Comparison of ENCODE assay signal across 8 mouse cellular contexts in the genomic region with DNA sequence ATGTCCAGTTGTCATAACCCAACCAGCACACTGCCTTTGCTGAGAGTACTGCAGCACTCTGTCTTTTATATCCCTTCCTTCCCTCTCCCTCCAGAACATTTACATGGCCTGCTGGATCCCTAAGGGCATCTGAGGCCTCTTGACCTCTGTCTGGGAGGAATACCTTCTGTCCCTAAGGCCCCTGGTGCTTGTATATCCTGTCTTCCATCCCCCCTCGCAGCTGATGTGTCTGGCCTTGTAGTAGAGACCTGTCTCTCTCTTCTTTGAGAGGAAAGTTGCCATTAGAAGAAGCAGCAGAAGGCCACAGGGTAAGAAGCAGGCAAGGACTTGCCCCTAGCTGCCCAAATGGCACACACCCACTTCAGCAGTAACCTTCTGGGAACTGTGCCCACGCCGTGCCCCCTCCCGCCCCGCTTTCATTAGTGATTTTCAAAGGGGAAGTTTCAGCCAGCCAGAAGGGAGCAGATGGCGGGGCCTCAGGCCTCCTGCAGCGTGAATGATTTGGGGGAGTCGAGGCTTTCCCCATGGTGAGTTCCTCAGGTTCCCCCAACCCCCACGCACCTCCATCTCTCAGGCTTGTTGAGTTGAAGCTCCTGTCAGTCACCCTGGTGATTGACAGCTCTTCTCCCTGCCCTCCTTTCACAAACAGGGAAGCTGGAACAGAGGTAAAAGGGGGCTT. TPM values are rescaled to one million over a fixed set of nuclear protein-coding genes. Genes with fewer than 3 reads are reported as not detected.
DNase-seq lines count a peak whose midpoint lies in the region; ATAC-seq lines count a peak whose summit lies in the region.

No protein-coding gene starts in this region.

- DNase-seq in kidney, postnatal 4 days = peak; percentile 40 to 49
- no peak for DNase-seq in kidney, postnatal 14 days
- DNase-seq in R1 (ENCODE audit: low read depth, low spot score) = peak; percentile 51
- DNase-seq in hindbrain, embryonic 11.5 days (ENCODE audit: low spot score) = peak; percentile 64
- DNase-seq in right cerebral cortex, adult 18-20 months = peak; percentile 55
- DNase-seq in gastrocnemius, adult 18-20 months (ENCODE audit: low spot score) = no peak

- 3% methylated on average over 9 of the region's 9 CpGs for WGBS in embryonic facial prominence, embryonic 12.5 days
- WGBS in hindbrain, embryonic 11.5 days = 3% methylated on average over 9 of the region's 9 CpGs
- WGBS in lung, embryonic 16.5 days = 25% methylated on average over 9 of the region's 9 CpGs

- peak overlapping the region; percentile 99 for H3K27ac ChIP-seq in embryonic facial prominence, embryonic 12.5 days
- H3K27ac ChIP-seq in hindbrain, embryonic 11.5 days (ENCODE audit: low read depth, low read length) = peak overlapping the region; percentile 88
- peak overlapping the region; percentile 60 for H3K27ac ChIP-seq in lung, embryonic 16.5 days (ENCODE audit: low read length)

- peak overlapping the region; percentile 42 for H3K4me2 ChIP-seq in embryonic facial prominence, embryonic 12.5 days (replicated peaks)
- H3K4me2 ChIP-seq in hindbrain, embryonic 11.5 days (replicated peaks; ENCODE audit: low read depth, low read length) = peak overlapping the region; percentile 12
- H3K4me2 ChIP-seq in lung, embryonic 16.5 days (ENCODE audit: low read depth, low read length) = 0 out of 2 replicates have a peak overlapping the region, but pooled peaks have one; percentile 16

- H3K27me3 ChIP-seq in embryonic facial prominence, embryonic 12.5 days = no peaks in the 10 kb centered on the region
- no peaks in the 10 kb centered on the region for H3K27me3 ChIP-seq in hindbrain, embryonic 11.5 days (ENCODE audit: control insufficient read depth, insufficient read depth, low read length)
- no peaks in the 10 kb centered on the region for H3K27me3 ChIP-seq in lung, embryonic 16.5 days (ENCODE audit: control insufficient read depth, insufficient read depth, low read depth, low read length)

- H3K4me1 ChIP-seq in embryonic facial prominence, embryonic 12.5 days = peaks cover 28% of the 10 kb centered on the region
- H3K4me1 ChIP-seq in hindbrain, embryonic 11.5 days (replicated peaks; ENCODE audit: control insufficient read depth, insufficient read depth, low read length) = peaks cover 13% of the 10 kb centered on the region; the same call in 1 of the 2 replicates
- H3K4me1 ChIP-seq in lung, embryonic 16.5 days (replicated peaks; ENCODE audit: control insufficient read depth, insufficient read depth, low read length) = peaks cover 13% of the 10 kb centered on the region

- no peaks in the 10 kb centered on the region for H3K9me3 ChIP-seq in embryonic facial prominence, embryonic 12.5 days
- H3K9me3 ChIP-seq in hindbrain, embryonic 11.5 days (ENCODE audit: control insufficient read depth, low read length) = no peaks in the 10 kb centered on the region
- H3K9me3 ChIP-seq in lung, embryonic 16.5 days (ENCODE audit: control insufficient read depth, low read length) = no peaks in the 10 kb centered on the region

- peak overlapping the region; percentile 33; the same call in 1 of the 2 replicates for H3K9ac ChIP-seq in embryonic facial prominence, embryonic 12.5 days
- H3K9ac ChIP-seq in hindbrain, embryonic 11.5 days (ENCODE audit: low read depth, low read length) = peak overlapping the region; percentile 34; the same call in 1 of the 2 replicates
- H3K9ac ChIP-seq in lung, embryonic 16.5 days (ENCODE audit: low read length) = peak overlapping the region; percentile 43; the same call in 1 of the 2 replicates

- ATAC-seq in embryonic facial prominence, embryonic 12.5 days (ENCODE audit: insufficient number of reproducible peaks, insufficient read depth, low FRiP score, low TSS enrichment) = no peak
- ATAC-seq in hindbrain, embryonic 11.5 days (ENCODE audit: low FRiP score) = peak; percentile 29
- peak; percentile 36; the same call in 1 of the 2 replicates for ATAC-seq in lung, embryonic 16.5 days (ENCODE audit: low read depth)

- H3K36me3 ChIP-seq in embryonic facial prominence, embryonic 12.5 days = no peaks in the 10 kb centered on the region
- no peaks in the 10 kb centered on the region for H3K36me3 ChIP-seq in hindbrain, embryonic 11.5 days (ENCODE audit: control insufficient read depth, insufficient read depth, low read length)
- H3K36me3 ChIP-seq in lung, embryonic 16.5 days (ENCODE audit: control insufficient read depth, insufficient read depth, low read length) = no peaks in the 10 kb centered on the region

- 0 out of 2 replicates have a peak overlapping the region, but pooled peaks have one; percentile 12 for H3K4me3 ChIP-seq in embryonic facial prominence, embryonic 12.5 days
- no peak overlapping the region for H3K4me3 ChIP-seq in hindbrain, embryonic 11.5 days (ENCODE audit: low read depth, low read length)
- no peak overlapping the region for H3K4me3 ChIP-seq in lung, embryonic 16.5 days (ENCODE audit: low read length)

RNA-seq across cellular contexts. Expression of a gene that starts 33.3 kb away (rescaled TPM):
- polyA plus RNA-seq in embryonic facial prominence, embryonic 12.5 days (2016; fragmentation: Nextera tagmentation; extraction: Ambion mirVana) = 65.3 and 67.2 TPM in 2 replicates
- 51.2 and 72.5 TPM in 2 replicates for polyA plus RNA-seq in hindbrain, embryonic 11.5 days (2014; fragmentation: Nextera tagmentation; extraction: Ambion mirVana)
- 95.9 and 116 TPM in 2 replicates for polyA plus RNA-seq in lung, embryonic 16.5 days (2015; fragmentation: Nextera tagmentation; extraction: Ambion mirVana)
- 10 to 100 TPM; 28.7 to 53.9 TPM for total RNA-seq in gastrocnemius, adult 18-20 months (2021)

RNA-seq across cellular contexts. Expression of a gene that starts 44.2 kb away (rescaled TPM):
- not detected in 2 replicates for polyA plus RNA-seq in embryonic facial prominence, embryonic 12.5 days (2016; fragmentation: Nextera tagmentation; extraction: Ambion mirVana)
- polyA plus RNA-seq in hindbrain, embryonic 11.5 days (2014; fragmentation: Nextera tagmentation; extraction: Ambion mirVana) = 0.25 and 0.59 TPM in 2 replicates
- 1.4 and 1.8 TPM in 2 replicates for polyA plus RNA-seq in lung, embryonic 16.5 days (2015; fragmentation: Nextera tagmentation; extraction: Ambion mirVana)
- total RNA-seq in gastrocnemius, adult 18-20 months (2021) = not detected

Comparison
In these comparisons a context has a peak if more than half of its experiments do, and no peak if none do; other contexts are left out.
1. DNase-seq: peak in kidney, postnatal 4 days (2 of 2), R1 (single experiment), hindbrain, embryonic 11.5 days (single experiment) and right cerebral cortex, adult 18-20 months (single experiment); none in kidney, postnatal 14 days (single experiment) and gastrocnemius, adult 18-20 months (single experiment).
2. Peak in every context shown above with its lines, with median percentiles within 50 percentile points of each other: H3K27ac ChIP-seq, H3K4me2 ChIP-seq and H3K9ac ChIP-seq.